Mouse (Mus musculus) c-Kit-positive CD71-negative TER-119-negative erythroid progenitor cells, embryonic 14.5 days (primary cell): Measurements from ENCODE around the gene Gm17268.
A peak's percentile ranks its signal among the peaks of the same experiment; 100 is the strongest.

ENCODE experiments used
- DNase-seq: peaks from one replicate; pipeline ENCODE4 v3.0.0-alpha.2; 2013; ENCODE audit warnings: low read depth

Gene Gm17268

GRCm38 (mm10) chr11:82038535-82038934, at the start of gene Gm17268:
Gene Gm17268 (minus strand): TSS chr11:82038562.
- DNase-seq = no peak

GRCm38 (mm10) chr11:82084360-82084759, 46.0 kb upstream of the Gm17268 start:
- no peak for DNase-seq

- no peak for DNase-seq
These were observed 42.5 kb upstream of the Gm17268 start for GRCm38 (mm10) chr11:82080865-82081264.

GRCm38 (mm10) chr11:82078136-82078730, 39.9 kb upstream of the Gm17268 start:
- DNase-seq = no peak

- DNase-seq = no peak
These were observed 38.7 kb upstream of the Gm17268 start for GRCm38 (mm10) chr11:82077031-82077430.

- DNase-seq = no peak
These were observed 35.3 kb upstream of the Gm17268 start for GRCm38 (mm10) chr11:82073686-82074085.

- DNase-seq = no peak
These were observed 34.6 kb upstream of the Gm17268 start for GRCm38 (mm10) chr11:82072984-82073383.

- DNase-seq = no peak
These were observed 34.0 kb upstream of the Gm17268 start for GRCm38 (mm10) chr11:82072374-82072773.

- no peak for DNase-seq
These were observed 32.7 kb upstream of the Gm17268 start for GRCm38 (mm10) chr11:82071076-82071475.

GRCm38 (mm10) chr11:82066953-82067571, 28.7 kb upstream of the Gm17268 start:
- no peak for DNase-seq

- DNase-seq = no peak
These were observed 25.1 kb upstream of the Gm17268 start for GRCm38 (mm10) chr11:82063454-82063853.

- no peak for DNase-seq
These were observed 23.9 kb upstream of the Gm17268 start for GRCm38 (mm10) chr11:82062226-82062625.

- DNase-seq = no peak
These were observed 19.3 kb upstream of the Gm17268 start, which contains the start of gene Ccl11 for GRCm38 (mm10) chr11:82057646-82058045. Gene Ccl11 (plus strand): TSS chr11:82057823.

- no peak for DNase-seq
These were observed 15.5 kb upstream of the Gm17268 start for GRCm38 (mm10) chr11:82053849-82054248.

- DNase-seq = peak; percentile 19
These were observed 9.5 kb upstream of the Gm17268 start for GRCm38 (mm10) chr11:82047746-82048415.

- no peak for DNase-seq
These were observed 7.1 kb upstream of the Gm17268 start, which contains the start of gene Ccl7 for GRCm38 (mm10) chr11:82045471-82045870. Gene Ccl7 (plus strand): TSS chr11:82045712.

- no peak for DNase-seq
These were observed 3.3 kb upstream of the Gm17268 start for GRCm38 (mm10) chr11:82041671-82042080.

- no peak for DNase-seq
These were observed 834 bp upstream of the Gm17268 start for GRCm38 (mm10) chr11:82039132-82039660.

- no peak for DNase-seq
These were observed 2.5 kb downstream of the Gm17268 start for GRCm38 (mm10) chr11:82035857-82036256.

GRCm38 (mm10) chr11:82035356-82035755, 3.0 kb downstream of the Gm17268 start, which contains the start of gene Ccl2:
Gene Ccl2 (plus strand): TSS chr11:82035571.
- DNase-seq = no peak

GRCm38 (mm10) chr11:82034446-82034845, 3.9 kb downstream of the Gm17268 start:
- DNase-seq = no peak

- no peak for DNase-seq
These were observed 5.6 kb downstream of the Gm17268 start for GRCm38 (mm10) chr11:82032678-82033344.
